Mouse (Mus musculus) cerebellum, adult 8-10 months (tissue): ENCODE measurements around the gene Cyp4a30b.
"Not testable (repeated sequence)": the region's sequence is repeated elsewhere in the genome, so short reads cannot be mapped to it uniquely, and the experiment has no call there.

ENCODE experiments used
- DNase-seq: peaks from one replicate; pipeline ENCODE4 v3.0.0; 2022

Gene Cyp4a30b

GRCm38 (mm10) chr4:115452304-115452703 lies at the start of gene Cyp4a30b:
Gene Cyp4a30b (plus strand): TSS chr4:115452604.
- DNase-seq = no peak

DNA sequence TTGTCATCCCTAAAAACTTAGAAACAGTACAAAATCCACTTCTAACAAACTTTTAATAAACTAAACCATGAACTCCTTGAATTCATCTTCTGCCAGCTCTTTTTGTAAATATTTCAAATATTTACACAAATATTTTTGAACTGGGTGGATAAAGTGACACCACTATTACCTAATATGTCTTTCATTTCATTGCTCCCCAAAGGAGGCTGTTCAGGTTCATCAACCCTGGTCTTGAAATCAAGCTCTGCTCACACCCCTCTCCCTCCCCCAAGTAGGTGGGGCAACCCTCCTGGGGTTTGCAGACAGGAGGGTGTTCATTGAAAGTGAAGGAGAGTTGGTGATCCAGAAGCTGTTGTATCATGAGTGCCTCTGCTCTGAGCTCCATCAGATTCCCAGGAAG lies 41.1 kb upstream of the Cyp4a30b start, which contains the start of gene Cyp4a12b:
Gene Cyp4a12b, plus strand, starts transcription at position 301 of the 400 bp plus-strand sequence.
- DNase-seq = not testable (repeated sequence)

DNA sequence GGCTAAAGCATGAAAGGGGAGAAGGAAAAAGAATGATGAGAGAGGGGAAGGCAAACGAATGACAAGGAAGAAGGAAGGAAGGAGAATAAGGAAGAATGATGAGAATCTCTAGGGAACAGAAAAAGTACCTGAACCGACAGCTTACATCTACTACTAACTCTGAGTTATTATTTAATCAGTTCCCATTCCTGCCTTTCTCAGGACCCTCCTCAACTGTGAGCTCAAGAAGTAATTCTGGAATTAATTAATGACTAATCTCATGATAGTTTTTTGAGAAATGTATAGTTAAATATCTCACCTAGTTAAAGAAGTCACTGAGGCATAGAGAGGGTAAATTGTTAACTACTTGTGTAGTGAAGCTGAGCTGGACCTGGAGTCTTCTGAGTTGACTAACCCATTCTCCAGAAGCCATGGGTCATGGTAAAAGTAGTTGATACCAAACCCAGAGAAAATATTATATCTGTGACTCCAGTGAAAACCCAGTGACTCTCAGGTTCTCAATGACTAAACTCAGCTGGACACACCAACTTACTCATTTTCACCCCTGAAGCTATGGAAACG lies 1.7 kb upstream of the Cyp4a30b start:
- no peak for DNase-seq

- not testable (repeated sequence) for DNase-seq
Observed at GRCm38 (mm10) chr4:115473585-115473984, 21.2 kb downstream of the Cyp4a30b start.

DNA sequence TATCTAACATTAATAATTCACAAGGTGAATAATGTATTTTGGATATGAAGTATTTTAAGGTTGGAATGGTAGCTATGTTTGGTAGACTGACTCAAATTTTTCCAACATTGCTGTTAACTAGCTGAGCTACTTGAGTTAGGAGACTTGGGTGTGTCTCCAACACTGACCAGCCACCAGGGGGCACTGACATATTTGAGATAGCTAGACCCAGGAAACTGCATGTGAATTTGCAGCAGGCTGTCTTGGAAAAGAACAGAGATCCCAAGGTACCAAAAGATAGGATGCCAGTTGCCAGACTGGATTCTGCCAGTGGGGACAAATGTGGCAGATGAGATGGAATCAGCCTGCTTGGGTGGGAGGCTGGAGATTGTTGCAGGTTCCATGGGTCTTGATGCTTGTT lies 23.6 kb downstream of the Cyp4a30b start:
- DNase-seq = not testable (repeated sequence)

DNA sequence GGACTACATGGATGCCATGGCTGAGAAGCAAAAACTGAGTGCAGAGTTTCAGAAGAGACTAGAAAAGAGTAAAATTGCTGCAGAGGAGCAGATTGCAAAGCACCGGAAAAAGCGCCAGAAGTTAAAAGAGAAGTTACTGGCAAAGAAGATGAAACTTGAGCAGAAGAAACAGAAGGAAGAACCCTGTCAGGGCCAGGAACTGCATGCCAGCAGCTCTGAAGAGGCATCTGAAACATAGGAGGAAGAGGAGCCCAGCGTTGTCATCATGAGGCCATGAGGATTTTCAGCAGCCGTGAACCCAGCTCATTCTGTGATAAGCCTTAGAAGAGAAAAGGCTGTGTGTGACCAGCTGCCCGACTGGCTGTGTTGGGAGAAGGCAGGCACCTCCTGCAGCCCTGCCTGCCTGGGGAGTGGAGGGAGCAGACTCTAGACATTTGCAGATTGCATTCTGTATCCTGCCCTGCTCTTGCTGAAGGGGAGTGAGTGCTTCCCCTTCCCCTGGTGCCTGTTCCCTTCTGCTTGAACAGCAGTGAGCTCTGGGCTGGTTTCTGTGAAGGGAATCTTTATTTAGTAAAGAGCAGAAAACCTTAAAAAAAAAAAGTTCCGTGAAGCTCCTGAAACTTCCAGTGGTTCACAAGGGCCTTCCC lies 28.7 kb downstream of the Cyp4a30b start:
- DNase-seq = no peak

DNA sequence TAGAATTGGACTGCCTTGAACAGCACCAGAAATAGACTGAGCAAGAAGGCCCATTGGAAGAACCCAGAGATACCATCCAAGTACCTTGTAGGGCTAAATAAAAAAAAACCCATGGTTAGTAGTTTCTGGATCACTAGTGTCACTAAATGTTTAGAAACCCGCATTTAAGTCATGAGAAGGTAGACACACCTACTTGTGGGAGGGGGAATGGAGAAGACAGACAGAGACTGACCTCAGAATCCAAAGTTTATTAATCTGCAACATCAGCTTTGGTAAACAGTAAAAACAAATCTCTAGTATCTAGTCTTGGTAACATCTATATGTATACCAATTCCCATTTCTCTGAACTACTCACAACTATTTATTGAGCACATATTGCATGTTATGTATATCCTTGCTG lies 43.6 kb downstream of the Cyp4a30b start, which contains the start of gene Cyp4a14:
Gene Cyp4a14, minus strand, starts transcription at position 142 of the 400 bp plus-strand sequence.
- DNase-seq = no peak

DNA sequence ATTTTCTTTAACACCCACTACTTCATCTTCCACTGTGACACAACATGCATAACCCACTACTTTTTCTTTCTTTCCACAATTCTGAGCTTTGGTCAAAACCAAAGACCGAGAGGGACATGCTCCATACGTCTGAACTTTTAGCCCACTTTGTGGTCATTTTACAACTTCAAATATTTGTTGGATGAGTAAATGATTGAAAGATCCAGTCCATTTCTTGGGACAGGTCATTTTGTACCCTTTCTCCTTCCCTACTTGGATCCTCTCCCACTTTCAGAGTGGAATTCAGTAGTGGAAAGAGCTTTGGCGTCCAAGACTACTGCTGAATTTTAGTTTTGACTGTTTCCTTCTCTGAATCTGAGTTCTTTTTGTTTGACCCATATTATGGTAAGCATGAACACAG lies 45.1 kb downstream of the Cyp4a30b start:
- no peak for DNase-seq

GRCm38 (mm10) chr4:115513964-115514363 lies 61.6 kb downstream of the Cyp4a30b start:
- not testable (repeated sequence) for DNase-seq

DNA sequence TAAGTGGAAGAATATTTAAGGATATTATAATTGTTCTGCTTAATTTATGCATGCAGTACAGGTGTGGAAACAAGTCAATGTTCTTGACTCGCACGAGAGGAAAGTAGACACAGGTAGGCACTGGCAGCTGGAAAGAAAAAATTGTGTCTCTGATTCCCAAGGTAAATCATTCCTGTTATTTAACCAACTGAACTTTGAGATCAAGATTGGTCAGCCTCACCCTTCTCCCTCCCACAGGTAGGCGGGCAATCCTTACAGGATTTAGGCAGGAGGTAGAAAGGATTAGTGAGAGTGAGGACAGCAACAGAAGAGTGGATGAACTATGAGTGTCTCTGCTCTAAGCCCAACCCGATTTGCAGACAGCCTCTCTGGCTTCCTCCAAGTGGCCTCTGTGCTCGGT lies 65.6 kb downstream of the Cyp4a30b start, which contains the start of gene Cyp4a10:
Gene Cyp4a10, plus strand, starts transcription at position 265 of the 400 bp plus-strand sequence.
- DNase-seq = not testable (repeated sequence)

GRCm38 (mm10) chr4:115519444-115519843 lies 67.0 kb downstream of the Cyp4a30b start:
- no peak for DNase-seq
